Mouse (Mus musculus) CD4-positive helper T cell, adult 2 months (primary cell): ENCODE data around the gene Smox.
A peak's percentile ranks its signal among the peaks of the same experiment; 100 is the strongest.

Experiments
- DNase-seq: peaks from one replicate; pipeline ENCODE4 v3.0.0-alpha.2; 2012; ENCODE audit warnings: low read depth, missing footprints, low spot score

Smox gene

DNA sequence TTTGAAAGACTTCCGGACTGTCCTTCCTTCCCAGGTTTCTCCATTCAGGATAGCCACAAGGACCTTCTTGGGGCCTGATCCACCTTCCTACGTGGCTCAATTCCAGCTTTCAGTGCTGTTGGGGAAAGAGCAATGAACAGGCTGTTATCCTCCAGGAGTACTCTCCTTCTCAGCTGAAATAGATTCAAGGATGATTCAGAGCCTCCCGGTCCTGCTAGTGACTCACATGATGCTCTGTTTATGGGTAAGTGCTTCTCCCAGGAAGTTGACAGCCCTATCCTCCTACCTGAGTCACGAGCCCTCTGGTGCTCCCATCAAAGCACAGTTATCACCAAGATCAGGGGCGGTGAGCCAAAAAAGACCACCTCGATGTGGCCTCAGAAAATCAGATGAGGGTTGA lies 7.1 kb upstream of the Smox start:
- DNase-seq, result no peak

DNA sequence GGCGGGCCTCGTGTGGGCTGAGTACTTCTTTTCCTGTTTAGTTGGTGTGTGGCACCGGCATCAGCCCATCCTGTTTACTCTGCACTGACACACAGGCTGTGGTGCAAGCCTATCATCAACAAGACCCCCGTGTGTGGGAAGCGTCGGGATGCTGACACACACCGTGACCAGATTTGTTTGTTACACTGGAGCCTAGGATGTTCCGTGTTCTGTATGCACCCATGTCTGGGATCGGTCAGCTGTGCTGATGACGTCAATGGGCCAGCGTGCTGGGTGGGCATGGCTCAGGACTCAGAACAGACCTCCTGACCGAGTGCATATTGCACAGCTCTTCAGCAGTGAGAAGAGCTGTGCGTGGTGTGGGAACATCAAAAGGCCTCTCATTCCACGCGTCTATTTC lies 6.2 kb upstream of the Smox start:
- no peak for DNase-seq

DNA sequence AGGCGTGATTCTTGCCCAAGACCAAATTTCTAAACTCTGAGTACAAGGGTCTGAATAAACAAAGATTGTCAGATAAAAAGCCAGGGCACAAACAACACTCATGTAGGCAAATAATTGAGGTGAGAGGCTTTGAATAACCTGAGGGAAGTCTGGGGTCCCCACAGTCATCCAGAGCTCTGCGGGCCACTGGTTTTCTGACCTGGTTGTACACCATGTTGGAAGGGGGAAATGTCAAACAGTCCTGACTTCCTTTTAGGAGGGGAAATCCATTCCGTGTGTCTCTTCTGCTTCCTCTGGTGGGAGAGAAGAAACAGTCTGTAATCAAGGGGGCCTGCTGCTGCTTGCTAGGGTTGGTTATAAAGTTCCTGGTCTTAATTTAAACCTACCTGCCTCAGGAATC lies 5.2 kb upstream of the Smox start:
- DNase-seq, result no peak

DNA sequence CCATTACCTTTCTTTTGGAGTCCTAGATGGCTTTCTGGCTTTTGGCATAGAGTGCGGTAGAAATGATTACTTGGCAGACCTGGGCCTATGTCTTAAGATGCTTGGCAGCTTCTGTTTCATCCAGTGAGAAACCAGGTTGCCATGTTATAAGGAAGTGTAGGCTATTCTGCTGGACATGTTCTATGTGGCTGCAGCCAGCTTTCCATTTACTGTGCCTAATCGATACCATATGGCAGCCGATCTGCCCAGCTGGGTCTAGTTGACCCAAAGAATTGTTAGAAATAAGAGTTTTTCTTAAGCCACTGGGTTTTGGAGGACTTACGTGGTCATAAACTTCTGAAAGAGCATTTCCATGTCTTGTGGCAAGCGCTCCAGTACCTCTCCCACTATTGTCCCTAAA lies 4.0 kb upstream of the Smox start:
- DNase-seq, result no peak

DNA sequence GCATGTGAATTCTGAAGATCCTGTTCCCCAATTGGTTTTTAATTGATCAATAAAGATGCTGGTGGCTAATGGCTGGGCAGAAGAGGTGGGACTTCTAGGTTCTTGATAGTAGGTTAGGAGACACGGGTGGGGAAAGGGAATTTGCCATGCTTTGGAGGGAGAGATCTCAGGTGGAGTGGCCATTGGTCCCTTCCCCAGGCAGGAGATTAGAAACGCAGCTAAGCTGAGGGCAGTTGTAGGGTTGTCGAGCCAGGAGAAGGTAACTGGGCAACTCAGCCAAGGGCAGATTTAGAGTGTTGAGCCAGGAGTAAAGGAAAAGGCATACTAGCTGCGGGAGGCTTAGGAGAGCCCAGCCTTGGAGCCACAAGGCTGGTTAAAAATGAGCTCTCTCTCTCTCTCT lies 3.0 kb upstream of the Smox start:
- DNase-seq, result no peak

DNA sequence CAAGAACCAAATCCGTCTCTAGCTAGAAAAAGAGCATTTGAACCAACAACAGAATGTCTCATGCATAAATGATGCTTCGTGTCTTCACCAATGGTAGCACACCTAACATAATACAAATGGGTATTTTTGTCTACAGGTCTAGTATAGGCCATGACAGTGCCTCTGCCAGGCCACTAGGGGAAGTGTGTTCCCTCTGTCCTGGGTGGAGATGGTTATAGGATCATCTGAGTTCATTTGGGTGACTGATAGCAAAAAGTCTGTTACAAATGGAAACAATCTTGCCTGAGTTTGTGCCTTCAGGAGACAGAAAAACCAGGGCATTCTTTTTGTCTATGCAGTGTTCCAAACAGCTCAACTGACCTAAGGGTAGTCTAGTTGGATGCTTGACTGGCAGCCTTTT lies 2.4 kb upstream of the Smox start:
- DNase-seq, result no peak

DNA sequence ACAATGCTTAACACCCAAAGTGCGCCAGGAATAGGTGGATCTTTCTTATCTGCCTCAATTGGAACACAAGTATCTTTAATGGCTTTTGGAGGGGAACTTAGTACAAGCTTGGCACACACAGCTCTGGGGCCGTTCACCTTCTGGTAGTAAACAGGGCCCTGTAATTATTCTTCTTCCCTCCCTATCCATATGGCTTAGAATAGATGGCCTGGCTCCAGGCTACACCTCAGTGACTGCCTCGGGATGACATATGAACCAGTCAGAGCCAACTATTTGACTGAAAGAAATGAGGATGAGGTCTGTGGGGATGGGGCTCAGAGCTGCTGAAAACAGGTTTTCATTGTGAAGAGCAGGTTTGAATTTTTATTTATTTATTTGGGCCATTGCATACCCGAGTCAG lies 1.7 kb upstream of the Smox start:
- DNase-seq, result no peak

DNA sequence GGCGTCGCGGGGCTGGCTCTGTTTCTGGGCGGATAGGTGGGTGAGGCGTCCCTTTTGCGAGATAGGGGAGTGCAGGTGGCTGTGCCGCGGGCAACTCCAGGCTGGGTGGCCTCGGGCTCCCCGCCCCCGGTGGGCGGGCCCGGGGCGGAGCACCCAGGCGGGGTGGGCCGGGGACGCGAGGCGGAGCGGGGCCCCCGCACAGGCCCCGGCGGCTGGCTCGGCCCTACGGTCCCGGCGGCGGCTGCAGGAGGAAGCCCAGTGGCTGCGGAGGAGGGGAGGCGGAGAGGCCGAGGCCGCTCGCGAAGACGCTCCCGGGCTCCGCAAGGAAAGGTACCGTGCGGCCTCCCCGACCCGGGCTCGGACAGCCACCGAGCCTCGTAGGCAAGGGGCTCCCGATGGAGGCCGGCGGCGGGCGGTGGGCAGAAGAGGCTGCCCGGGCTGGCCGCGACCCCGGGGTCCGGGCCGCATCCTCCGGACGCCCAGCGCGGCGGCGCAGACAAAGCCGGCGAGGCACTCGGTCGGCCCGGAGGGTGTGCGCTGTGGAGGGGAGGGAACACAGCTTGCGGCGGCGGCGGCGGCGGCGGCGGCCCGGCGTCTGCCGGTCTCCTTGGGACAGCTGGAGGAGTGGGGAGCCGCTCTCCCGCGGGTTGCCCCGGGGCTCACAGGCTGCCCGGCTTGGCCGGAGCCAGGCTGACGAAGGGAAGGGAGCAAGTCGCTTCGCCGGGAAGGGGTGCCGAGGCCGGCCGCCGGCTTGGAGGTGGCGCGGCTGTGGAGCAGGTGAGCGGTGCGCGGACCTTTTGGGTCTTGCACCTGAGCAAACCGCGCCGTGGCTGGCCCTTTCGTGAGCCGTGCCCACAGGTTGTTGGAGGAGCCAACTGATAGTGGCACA lies 655 bp downstream of the Smox start:
- DNase-seq, result peak; percentile 89

DNA sequence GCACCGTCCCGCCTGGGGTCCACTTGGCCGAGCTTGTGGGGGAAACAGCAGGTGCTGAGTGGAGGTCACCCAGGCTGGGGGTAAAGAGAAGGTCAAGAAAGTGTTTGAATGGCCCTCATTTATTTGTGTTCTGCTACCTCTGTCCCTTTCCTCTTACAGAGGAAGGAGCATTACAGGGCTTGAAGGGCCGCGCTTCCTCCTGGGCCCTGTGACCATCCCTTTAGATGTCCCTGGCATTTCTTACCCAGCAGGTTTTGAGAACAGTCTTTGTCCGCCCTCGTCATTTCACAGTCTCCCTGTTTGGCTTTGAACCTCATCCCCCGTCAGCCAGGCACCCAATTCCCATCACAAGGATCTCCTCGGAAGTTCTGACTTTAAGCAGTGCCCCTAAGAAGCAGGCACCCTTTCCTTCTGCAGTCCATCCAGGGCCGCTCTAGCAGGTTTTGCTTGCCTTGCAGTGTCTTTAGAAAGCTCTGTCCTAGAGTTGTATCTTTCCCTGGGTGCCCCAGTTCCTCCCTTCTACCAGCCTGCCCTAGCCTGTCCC lies 1.4 kb downstream of the Smox start:
- DNase-seq, result no peak

DNA sequence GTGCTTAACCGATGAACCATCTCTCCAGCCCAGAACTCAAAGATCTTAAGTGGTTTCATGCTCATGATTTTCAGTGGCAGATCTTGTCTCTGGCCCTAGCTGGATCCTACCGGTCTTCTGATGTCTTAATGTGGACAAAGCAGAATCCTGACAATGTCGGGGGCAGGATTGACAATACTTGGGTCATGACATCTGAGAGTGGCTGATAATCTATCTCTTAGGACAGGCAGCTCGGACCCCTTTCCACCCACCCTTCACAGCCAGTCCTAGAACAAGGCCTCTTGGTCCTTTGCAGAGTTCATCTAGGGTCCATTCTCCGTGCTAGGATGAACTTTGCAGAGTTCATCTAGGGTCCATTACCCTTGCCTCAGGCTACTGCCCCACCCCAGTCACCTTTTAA lies 2.1 kb downstream of the Smox start:
- DNase-seq, result no peak

DNA sequence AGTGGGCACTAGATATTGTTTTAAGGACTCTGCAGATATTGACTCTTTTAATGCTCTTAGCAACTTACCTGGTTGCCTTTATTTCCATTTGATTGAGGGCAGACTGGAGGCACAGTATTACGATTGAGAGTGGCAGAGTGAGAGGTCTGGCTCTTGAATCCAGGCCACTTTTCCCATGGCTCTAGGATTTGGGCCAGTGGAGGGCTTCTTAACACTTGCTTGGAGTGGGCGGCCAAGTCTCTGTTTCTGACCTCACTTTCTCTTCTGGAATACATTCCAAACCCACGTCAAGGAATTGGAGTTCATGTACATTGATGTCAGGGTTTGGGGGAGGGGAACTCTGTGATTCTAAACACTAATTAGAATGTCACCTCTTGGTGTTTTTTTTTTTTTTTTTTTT lies 4.0 kb downstream of the Smox start:
- DNase-seq, result no peak

DNA sequence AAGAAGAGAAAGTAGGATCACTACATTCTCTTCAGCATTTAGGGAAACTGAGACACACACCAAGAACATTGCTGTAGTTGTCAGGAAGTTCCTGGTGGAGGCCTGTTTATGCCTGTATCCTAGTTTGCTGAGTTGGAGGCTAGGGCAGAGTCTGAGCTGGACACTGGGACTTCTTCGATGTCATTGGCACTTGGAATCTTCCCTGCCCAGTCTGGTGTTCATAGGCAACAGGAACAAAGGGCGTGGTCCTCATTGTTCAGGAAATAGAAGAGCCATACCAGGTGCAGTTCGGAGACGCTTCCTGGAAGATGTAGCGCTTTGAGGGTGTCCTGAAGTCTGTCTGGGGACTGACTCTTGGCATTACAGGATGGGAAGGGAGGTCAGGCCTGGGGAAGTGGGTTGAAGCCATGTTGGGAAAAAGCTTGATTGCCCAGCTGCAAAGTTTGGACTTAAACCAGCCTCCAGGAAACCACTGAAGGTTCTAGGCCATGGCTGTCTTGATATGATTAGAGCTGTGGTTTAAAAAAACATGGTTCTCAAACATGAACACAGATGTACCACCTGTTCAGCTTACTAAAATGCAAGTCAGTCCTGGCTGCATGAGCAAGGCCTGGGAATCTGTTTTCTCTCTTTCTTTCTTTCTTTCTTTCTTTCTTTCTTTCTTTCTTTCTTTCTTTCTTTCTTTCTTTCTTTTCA lies 5.0 kb downstream of the Smox start:
- no peak for DNase-seq

DNA sequence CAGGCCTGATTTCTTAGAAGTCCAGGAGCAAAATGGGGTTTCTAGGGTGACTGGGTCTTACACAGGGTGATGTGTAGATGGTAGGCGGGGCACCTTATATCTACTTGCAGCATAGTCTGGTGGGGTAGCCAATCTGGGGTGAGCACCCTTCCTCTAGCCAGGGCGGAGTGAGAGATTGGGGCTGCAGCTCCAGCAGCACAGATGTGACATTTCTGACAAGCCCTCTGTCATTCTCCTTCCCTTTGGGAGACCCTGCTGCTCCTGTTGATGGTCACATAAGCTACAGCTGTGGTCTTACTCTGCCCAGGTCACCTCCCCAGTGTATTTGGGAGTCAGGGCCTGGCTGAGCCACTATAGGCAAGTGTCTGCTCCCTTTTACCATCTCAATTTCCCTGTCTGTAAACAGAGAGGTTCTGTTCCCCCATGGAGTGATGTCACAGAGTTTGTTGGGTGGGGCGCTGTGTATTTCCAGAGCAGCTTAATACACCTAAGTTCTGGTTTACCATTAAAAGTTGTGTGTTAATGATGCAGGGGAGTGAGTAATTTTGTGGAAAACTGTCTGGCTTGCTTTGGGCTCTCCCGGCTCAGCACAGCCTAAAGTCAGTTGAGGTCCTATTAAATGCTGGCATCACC lies 6.0 kb downstream of the Smox start:
- DNase-seq, result no peak

DNA sequence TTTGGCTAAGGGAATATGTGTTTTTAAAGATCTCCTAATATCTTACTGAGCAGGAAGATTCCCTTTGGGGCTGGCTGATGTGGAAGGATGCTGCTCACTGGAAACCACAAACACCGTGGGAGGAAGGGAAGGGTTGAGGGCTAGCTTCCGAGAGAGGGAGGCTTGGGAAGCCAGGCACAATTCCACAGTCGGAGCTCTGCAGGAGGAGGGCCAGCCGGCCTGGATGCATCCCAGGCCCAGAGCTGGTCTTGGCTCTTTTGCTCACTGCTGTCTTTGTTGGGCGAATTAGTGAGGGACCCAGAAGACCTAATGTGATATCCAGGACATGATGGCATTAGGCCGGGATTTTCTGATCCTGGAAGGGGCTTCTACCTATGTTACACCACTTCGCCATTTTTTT lies 6.9 kb downstream of the Smox start:
- no peak for DNase-seq

DNA sequence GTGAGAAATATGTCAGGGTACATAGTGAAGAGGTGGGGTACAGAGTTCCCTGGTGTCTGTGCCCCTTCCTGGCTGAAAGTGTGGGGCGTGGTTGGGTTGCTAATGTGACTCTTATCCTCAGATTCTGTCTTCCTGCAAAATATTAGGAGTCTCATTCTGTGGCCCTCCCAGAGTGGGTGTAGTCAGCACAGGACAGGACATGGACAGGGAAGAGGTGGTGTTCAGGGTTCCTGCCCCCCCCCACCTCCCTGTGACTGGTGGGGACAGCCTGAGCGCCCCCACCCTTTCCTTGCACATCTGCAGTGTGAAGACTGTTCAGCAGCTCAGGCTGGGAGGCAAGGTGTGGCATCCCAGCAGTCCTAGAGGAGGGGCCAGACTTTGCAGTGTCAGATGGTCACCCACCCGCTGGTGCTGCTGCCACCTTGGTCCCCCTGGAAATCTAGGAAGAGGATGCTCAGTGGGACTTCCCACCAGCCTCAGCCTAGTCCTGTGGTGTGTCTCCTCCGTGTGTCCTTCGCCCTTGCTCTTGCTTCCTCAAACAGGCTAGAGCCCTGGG lies 8.1 kb downstream of the Smox start:
- no peak for DNase-seq

DNA sequence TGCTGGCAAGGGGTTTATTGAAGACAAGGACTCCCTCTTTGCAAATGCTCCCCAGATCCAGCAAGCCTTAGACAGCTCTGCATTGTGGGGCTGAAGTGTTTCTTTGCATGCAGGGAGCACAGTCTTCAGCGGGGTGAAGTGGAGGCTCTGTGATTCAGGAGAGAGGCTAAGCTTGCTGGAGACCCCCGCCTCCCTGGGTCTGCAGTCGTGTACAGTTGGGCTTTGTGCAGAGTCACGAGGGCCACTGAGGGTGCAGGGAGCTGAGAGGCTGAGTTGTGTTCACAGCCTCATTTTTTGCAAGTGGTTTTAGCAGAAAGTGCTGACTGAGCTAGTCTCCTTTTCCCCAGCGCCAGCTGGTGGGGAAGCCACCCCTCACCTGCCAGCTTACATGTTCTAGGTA lies 10.6 kb downstream of the Smox start:
- DNase-seq, result no peak

DNA sequence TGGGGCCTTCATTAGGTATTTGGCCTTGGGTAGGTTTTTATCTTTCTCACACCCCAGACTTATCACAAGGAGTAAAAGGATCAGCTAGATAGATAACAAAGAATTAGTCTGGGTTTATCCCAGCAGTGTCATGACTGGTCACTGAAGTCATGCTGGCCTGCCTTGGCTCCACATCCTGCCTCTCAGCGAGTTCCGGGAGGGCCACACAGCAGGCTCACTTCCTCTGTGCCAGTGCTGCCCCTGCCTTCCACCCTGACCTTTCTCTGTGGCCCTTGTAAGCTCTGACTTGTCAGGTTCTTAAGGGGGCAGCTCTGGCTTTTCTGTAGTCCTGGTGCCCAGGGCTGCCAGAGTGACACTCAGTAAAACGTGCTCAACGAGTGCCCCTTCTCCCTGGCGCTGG lies 11.3 kb downstream of the Smox start:
- DNase-seq, result no peak

DNA sequence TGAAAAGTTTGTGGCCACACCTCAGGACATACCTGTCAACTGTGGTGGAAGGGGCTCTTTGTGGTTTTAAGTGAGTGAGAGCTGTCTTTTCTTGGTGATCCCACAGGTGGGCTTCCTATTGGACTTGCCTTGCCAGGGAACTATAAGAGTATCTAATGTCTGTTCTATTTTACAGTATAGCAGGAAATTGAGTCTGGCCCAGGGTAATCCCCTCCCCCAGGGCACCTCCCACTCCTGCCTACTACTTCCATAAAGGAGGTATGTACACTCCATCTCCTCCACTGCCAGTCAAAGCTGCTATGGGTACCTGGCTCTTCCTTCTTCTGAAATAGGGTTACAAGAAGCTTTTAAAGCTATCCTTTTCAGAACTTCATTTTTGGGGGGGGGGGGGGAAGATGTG lies 14.1 kb downstream of the Smox start:
- peak; percentile 14 for DNase-seq

DNA sequence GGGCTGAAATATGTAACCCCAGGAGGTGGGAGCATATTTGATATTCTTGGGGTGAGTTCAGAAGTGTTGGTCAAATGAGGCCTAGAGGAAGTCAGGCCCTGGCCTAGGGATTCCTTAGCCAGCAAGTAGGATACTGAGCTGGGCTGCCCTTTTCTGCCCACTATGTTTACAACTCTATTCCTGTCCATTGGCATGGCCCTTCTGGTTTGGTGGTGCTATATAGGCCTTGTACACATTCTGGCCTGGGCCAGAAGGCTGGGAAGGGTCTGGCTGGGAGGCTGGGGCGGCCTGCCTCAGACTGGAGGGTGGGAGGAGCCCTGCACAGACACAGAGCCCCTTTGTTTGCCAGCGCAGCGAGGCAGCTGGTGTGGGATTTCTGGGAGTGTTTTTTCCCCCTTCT lies 15.1 kb downstream of the Smox start:
- no peak for DNase-seq

DNA sequence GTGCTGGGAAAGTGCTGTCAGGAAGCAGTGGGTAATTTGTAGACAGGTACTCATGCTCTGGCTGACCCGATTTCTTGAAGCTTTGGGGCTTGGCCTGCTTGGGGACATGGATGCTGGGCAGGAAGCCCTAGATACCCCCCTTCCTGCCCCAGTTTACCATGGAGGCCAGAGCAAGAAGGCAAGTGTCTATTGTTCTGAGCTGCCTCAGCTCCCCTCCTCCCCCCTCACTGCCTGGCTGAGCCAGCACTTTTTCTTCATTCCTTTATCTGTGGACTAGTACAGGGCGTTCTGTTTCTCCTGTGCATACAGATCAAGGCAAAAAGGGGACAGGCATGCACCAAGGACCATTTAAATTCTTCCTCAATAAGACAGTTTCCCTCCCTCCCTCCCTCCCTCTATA lies 17.2 kb downstream of the Smox start:
- DNase-seq, result no peak

DNA sequence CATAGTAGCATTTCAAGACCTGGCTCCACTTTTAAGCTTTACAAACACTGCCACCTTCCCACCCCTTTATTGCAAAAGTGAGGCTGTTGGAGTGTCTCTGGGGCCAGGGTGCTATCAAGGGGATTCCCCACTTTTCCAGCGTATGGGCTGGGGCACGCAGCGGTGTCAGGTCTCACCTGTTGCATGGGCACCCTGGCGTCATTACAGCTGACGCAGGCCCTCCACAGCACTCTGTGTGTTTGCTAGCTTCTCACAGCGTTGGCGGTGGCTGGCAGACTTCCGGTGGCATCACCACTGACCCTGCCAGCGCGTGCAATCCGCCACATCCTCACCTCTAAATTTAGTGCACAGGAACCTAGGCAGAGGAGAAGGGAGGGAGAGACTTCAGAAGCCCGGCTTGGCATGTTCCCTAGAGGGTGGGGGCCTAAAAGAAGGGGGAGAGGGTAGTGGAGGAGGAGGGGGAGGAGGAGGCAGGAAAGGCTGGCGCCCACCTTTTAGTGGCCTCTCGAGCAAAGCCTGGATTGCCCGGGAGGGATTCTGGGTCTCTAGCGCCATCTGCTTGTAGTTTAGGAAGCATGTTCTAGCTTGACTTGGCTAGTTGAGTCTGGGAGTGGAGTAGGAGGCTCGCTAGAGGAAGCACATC lies 18.5 kb downstream of the Smox start:
- peak; percentile 92 for DNase-seq

DNA sequence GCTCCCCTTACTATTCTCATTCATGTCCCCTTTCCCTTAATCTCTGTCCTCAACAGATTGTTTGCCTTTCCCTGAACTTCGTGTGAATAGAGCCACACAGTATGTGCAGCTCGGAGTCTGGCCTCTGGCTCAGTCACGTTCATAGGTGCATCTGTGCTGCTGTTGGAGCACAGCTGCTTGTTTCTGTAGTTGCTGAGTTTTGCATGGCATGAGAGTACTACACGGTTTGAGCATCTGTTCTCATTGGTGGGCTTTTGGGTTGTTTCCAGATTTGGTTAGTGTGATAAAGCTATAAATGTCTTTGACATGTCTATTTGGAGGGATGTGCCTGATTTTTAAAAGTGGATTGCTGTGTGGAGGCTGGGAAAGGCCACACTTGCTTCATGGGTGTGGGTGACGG lies 19.2 kb downstream of the Smox start:
- DNase-seq, result no peak
